Mouse (Mus musculus): ENCODE data around the gene Sorbs2. TPM values are rescaled to one million over a fixed set of nuclear protein-coding genes. Genes with fewer than 3 reads are reported as not detected.

Sorbs2 gene
- polyA plus RNA-seq, 1 experiment = 4.7 TPM

GRCm38 (mm10) chr8:45714806-45715205 is 207.2 kb downstream of the Sorbs2 start:
- Histone ChIP-seq H3K27ac (replicated peaks; ENCODE audit: low read depth, low read length) (no peak overlapping the region), H3K4me3 (ENCODE audit: insufficient read depth, low read depth, low read length) (no peak overlapping the region), H3K4me1 (ENCODE audit: control insufficient read depth, insufficient read depth, insufficient read length, low read length) (no peaks in the 10 kb centered on the region)

GRCm38 (mm10) chr8:45715330-45716027 is 207.9 kb downstream of the Sorbs2 start:
- H3K27ac ChIP-seq (replicated peaks; ENCODE audit: low read depth, low read length) = no peak overlapping the region
- H3K4me1 ChIP-seq (ENCODE audit: control insufficient read depth, insufficient read depth, insufficient read length, low read length) = no peaks in the 10 kb centered on the region

GRCm38 (mm10) chr8:45719776-45720175 is 212.2 kb downstream of the Sorbs2 start:
- Histone ChIP-seq H3K4me1 (ENCODE audit: control insufficient read depth, insufficient read depth, insufficient read length, low read length) (no peaks in the 10 kb centered on the region), H3K4me3 (ENCODE audit: insufficient read depth, low read depth, low read length) (no peak overlapping the region), H3K27ac (replicated peaks; ENCODE audit: low read depth, low read length) (no peak overlapping the region)

More at GRCm38 (mm10) chr8:45715330-45716027, 207.9 kb downstream of the Sorbs2 start:
- no peak overlapping the region for H3K4me3 ChIP-seq (ENCODE audit: insufficient read depth, low read depth, low read length)

DNA sequence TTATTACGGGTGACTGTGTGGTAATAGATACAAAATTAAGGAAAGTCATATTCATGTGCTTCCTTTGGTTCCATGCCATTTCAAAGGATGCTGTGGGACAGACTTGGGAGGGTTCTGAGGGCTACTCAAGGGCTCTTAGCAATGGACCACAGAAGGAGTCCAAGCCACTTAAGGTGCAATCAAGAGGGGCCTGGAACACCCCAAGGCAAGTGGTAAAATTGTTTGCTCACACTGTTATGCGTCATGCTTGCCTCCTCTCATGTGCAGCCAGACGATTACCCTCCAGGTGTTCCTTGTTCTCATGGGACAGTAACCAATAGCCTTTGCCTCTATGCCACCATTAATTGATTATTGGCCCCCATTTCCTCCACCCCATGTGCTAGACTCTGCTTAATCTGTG is 216.6 kb downstream of the Sorbs2 start:
- Histone ChIP-seq H3K4me1 (ENCODE audit: control insufficient read depth, insufficient read depth, insufficient read length, low read length) (no peaks in the 10 kb centered on the region), H3K4me3 (ENCODE audit: insufficient read depth, low read depth, low read length) (no peak overlapping the region), H3K27ac (replicated peaks; ENCODE audit: low read depth, low read length) (no peak overlapping the region)

GRCm38 (mm10) chr8:45725321-45725720 is 217.7 kb downstream of the Sorbs2 start:
- Histone ChIP-seq H3K4me1 (ENCODE audit: control insufficient read depth, insufficient read depth, insufficient read length, low read length) (no peaks in the 10 kb centered on the region), H3K27ac (replicated peaks; ENCODE audit: low read depth, low read length) (no peak overlapping the region), H3K4me3 (ENCODE audit: insufficient read depth, low read depth, low read length) (no peak overlapping the region)

- no peaks in the 10 kb centered on the region for H3K4me1 ChIP-seq (ENCODE audit: control insufficient read depth, insufficient read depth, insufficient read length, low read length)
- no peak overlapping the region for H3K27ac ChIP-seq (replicated peaks; ENCODE audit: low read depth, low read length)
- no peak overlapping the region for H3K4me3 ChIP-seq (ENCODE audit: insufficient read depth, low read depth, low read length)
Measured at GRCm38 (mm10) chr8:45729850-45730382, 222.3 kb downstream of the Sorbs2 start.

DNA sequence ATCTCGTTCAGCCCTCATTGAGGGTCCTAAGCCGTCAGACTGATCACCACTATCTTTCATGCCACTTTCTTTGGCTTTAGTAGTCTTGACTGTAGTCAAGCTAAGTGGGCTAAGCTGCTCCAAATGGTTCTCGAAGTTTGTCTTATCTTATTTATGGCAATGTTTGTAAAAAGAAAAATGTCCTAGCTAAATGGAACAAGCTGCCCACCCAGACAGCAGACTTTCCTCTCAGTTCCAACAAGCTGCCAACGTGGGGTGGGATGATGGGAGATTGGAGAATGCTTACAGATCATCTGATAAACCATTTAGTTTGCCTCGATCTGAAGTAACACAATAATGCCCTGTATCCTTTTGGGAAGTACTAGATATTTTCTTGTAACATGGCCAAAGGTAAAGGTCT is 223.2 kb downstream of the Sorbs2 start:
- Histone ChIP-seq H3K4me1 (ENCODE audit: control insufficient read depth, insufficient read depth, insufficient read length, low read length) (no peaks in the 10 kb centered on the region), H3K27ac (replicated peaks; ENCODE audit: low read depth, low read length) (no peak overlapping the region), H3K4me3 (ENCODE audit: insufficient read depth, low read depth, low read length) (no peak overlapping the region)

DNA sequence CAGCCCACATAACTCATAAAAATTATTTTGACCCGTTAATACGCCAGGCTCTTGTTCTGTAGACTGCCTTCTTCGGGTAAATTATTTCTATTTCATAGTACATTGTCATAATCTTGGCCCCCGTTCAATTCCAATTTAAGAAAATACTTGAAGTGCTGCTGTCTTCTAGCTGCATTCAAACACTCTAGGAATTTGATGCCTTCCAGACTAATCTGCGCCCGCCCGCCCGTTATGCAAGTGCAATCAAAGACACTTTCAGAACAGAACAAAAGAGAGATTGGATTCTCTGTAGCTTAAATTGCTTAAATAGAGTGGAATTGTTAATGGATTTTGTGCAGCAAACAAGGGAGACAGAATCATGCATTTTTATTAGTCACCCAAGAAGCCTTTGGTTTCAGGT is 226.5 kb downstream of the Sorbs2 start:
- Histone ChIP-seq H3K27ac (replicated peaks; ENCODE audit: low read depth, low read length) (no peak overlapping the region), H3K4me1 (ENCODE audit: control insufficient read depth, insufficient read depth, insufficient read length, low read length) (no peaks in the 10 kb centered on the region), H3K4me3 (ENCODE audit: insufficient read depth, low read depth, low read length) (no peak overlapping the region)

DNA sequence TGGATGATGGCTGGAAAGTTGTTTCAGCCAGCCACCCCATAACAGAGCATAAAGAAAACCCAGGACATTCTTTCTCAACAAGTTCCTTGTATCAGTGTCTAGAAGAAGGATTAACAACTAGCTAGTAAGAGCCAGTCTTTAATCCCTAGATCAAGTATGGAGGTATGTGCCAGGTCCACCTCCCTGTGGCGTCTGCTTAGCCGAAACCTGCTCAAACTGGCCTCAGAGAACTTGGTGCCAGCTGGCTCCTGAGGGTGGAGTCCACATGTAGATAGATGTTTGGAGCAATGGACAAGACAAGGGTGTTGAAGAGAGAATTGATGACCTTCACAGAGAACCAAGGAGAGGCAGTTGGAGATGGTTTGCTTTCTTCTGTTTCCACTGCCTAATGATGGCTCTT is 229.7 kb downstream of the Sorbs2 start:
- H3K27ac ChIP-seq (replicated peaks; ENCODE audit: low read depth, low read length) = no peak overlapping the region
- no peaks in the 10 kb centered on the region for H3K4me1 ChIP-seq (ENCODE audit: control insufficient read depth, insufficient read depth, insufficient read length, low read length)
- no peak overlapping the region for H3K4me3 ChIP-seq (ENCODE audit: insufficient read depth, low read depth, low read length)

GRCm38 (mm10) chr8:45743326-45743725 is 235.7 kb downstream of the Sorbs2 start:
- H3K27ac ChIP-seq (replicated peaks; ENCODE audit: low read depth, low read length) = no peak overlapping the region
- no peaks in the 10 kb centered on the region for H3K4me1 ChIP-seq (ENCODE audit: control insufficient read depth, insufficient read depth, insufficient read length, low read length)
- no peak overlapping the region for H3K4me3 ChIP-seq (ENCODE audit: insufficient read depth, low read depth, low read length)

DNA sequence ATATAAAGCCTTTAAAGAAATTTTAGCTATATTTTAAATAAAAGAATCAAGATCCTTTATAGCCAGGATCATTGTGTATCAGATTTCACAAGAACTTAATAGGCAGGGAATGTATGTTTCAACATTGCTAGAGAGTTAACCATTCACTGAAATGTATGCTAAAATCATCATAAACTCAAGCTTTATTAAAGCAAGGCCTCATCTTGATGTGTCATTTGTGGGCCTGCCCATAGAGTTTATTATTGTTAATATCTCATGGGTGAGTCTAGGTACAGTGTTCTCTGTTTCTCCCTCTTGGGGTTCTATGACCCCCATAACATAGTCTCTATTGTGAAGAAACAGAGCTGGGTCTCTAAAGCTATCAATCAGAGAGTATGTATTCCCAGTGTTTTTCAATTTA is 236.2 kb downstream of the Sorbs2 start:
- H3K4me1 ChIP-seq (ENCODE audit: control insufficient read depth, insufficient read depth, insufficient read length, low read length) = no peaks in the 10 kb centered on the region

GRCm38 (mm10) chr8:45751512-45752502 is 244.2 kb downstream of the Sorbs2 start:
- no peak overlapping the region for H3K27ac ChIP-seq (replicated peaks; ENCODE audit: low read depth, low read length)

More for the DNA sequence above, 236.2 kb downstream of the Sorbs2 start:
- H3K27ac ChIP-seq (replicated peaks; ENCODE audit: low read depth, low read length) = no peak overlapping the region
- H3K4me3 ChIP-seq (ENCODE audit: insufficient read depth, low read depth, low read length) = no peak overlapping the region

GRCm38 (mm10) chr8:45755482-45755881 is 247.9 kb downstream of the Sorbs2 start:
- Histone ChIP-seq H3K27ac (replicated peaks; ENCODE audit: low read depth, low read length) (no peak overlapping the region), H3K4me3 (ENCODE audit: insufficient read depth, low read depth, low read length) (no peak overlapping the region), H3K4me1 (ENCODE audit: control insufficient read depth, insufficient read depth, insufficient read length, low read length) (no peaks in the 10 kb centered on the region)

More at GRCm38 (mm10) chr8:45751512-45752502, 244.2 kb downstream of the Sorbs2 start:
- H3K4me3 ChIP-seq (ENCODE audit: insufficient read depth, low read depth, low read length) = no peak overlapping the region
- H3K4me1 ChIP-seq (ENCODE audit: control insufficient read depth, insufficient read depth, insufficient read length, low read length) = no peaks in the 10 kb centered on the region

DNA sequence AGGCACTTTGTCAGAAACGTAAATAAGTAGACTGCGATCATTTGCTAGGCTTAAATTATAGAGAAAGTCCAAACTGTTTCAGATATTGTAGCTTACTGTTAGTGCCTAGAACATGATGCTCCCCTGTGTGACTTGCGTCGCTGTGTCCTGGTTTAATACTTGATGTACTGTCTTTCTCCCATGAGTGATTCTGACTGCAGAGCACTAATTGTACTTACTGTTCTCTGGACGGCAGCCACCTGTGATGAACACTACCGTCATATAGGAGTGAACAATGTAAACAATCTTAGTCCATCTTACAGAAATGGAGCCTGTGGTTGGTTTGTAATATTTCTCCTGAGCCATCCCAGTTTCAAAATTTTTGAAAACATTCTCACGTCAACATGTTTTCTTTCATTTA is 248.4 kb downstream of the Sorbs2 start:
- Histone ChIP-seq H3K27ac (replicated peaks; ENCODE audit: low read depth, low read length) (no peak overlapping the region), H3K4me3 (ENCODE audit: insufficient read depth, low read depth, low read length) (no peak overlapping the region), H3K4me1 (ENCODE audit: control insufficient read depth, insufficient read depth, insufficient read length, low read length) (no peaks in the 10 kb centered on the region)

- H3K4me1 ChIP-seq (ENCODE audit: control insufficient read depth, insufficient read depth, insufficient read length, low read length) = no peaks in the 10 kb centered on the region
- H3K27ac ChIP-seq (replicated peaks; ENCODE audit: low read depth, low read length) = no peak overlapping the region
Measured at GRCm38 (mm10) chr8:45760622-45761021, 253.0 kb downstream of the Sorbs2 start.

More at GRCm38 (mm10) chr8:45760622-45761021, 253.0 kb downstream of the Sorbs2 start:
- no peak overlapping the region for H3K4me3 ChIP-seq (ENCODE audit: insufficient read depth, low read depth, low read length)

Data from brown adipose tissue, adult 24 weeks (tissue).